Mouse (Mus musculus) thymus, adult 2 months (tissue): ENCODE results near the gene Gm20388. TPM values are rescaled to one million over a fixed set of nuclear protein-coding genes. Genes with fewer than 3 reads are reported as not detected.

Experiments
- DNase-seq: peaks from one replicate; pipeline ENCODE4 v3.0.0; 2021
- H3K27ac ChIP-seq: fragments of 200-500 bp; 2 replicates; pipeline ENCODE4 v1.5.1; 2012; ENCODE audit warnings: low read length, control low read depth; ENCODE audit not compliant: control insufficient read depth, insufficient read depth
- H3K27me3 ChIP-seq: fragments of 200-500 bp; 2 replicates; pipeline ENCODE4 v1.6.1; 2012; ENCODE audit warnings: mild to moderate bottlenecking, low read length, moderate library complexity, mixed read lengths; ENCODE audit not compliant: control insufficient read depth, insufficient read depth
- H3K36me3 ChIP-seq: fragments of 200-500 bp; 2 replicates; pipeline ENCODE4 v1.6.1; 2012; ENCODE audit warnings: mild to moderate bottlenecking, low read length, moderate library complexity; ENCODE audit not compliant: control insufficient read depth, insufficient read depth
- H3K4me1 ChIP-seq: fragments of 200-500 bp; replicated peaks from 2 replicates; pipeline ENCODE4 v1.6.1; 2012; ENCODE audit warnings: low read length; ENCODE audit not compliant: control insufficient read depth, insufficient read depth
- H3K4me3 ChIP-seq: fragments of 200-500 bp; 2 replicates; pipeline ENCODE4 v1.5.1; 2012; ENCODE audit warnings: mild to moderate bottlenecking, low read length, control low read depth, moderate library complexity; ENCODE audit not compliant: control insufficient read depth, insufficient read depth
- CTCF ChIP-seq: fragments of 200-500 bp; IDR thresholded peaks from 2 replicates; pipeline ENCODE4 v1.5.1; 2012; ENCODE audit warnings: mild to moderate bottlenecking, control low read depth, low read length, moderate library complexity, borderline replicate concordance; ENCODE audit not compliant: control insufficient read depth, poor library complexity, insufficient read depth; ENCODE audit errors: extremely low read depth
- POLR2A ChIP-seq: fragments of 200-500 bp; IDR thresholded peaks from 2 replicates; pipeline ENCODE4 v1.6.1; 2012; ENCODE audit warnings: mild to moderate bottlenecking, low read length, control low read depth, moderate library complexity; ENCODE audit not compliant: control insufficient read depth, poor library complexity, insufficient read depth; ENCODE audit errors: extremely low read depth
- WGBS: fragments of 180-500 bp; shearing (Covaris S2); methylation state at CpG from one replicate; pipeline ENCODE4 v1.1.7; 2018; 5-methylcytosine and 5-hydroxymethylcytosine counted together
- polyA plus RNA-seq: library from polyadenylated mRNA; depleted of rRNA; stranded (reverse); fragments of >200 nt; gene quantifications from 2 replicates; pipeline ENCODE4 v1.2.3, GENCODE M21; 2012

Gm20388 gene
- polyA plus RNA-seq, 1 experiment: 103 TPM

DNA sequence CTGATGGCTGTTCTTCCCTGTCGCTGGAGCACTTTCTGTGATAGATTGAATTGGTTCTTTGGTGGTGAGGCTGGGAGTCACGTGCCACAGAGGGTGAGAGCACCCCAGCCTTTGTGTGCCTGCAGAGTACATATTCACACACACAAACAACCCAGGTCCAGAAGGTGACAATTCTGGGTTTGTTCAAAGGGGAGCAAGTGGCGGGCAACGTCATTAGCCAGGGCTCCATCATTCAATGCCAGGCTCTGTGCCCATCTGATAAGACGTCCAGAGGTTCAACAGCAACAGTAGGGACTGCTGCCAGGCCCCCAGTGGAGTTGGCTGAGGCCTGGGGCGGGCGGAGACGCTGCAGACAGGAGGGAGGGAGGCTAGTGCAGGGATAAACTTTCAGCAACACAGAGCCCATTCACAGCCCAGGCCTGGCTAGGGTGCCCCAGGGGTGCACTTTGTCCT is 1253.4 kb downstream of the Gm20388 start:
- no peaks in the 10 kb centered on the region for H3K27me3 ChIP-seq
- H3K36me3 ChIP-seq: no peaks in the 10 kb centered on the region
- H3K4me1 ChIP-seq: no peaks in the 10 kb centered on the region
- DNase-seq: no peak
- TF ChIP-seq POLR2A (no peak), CTCF (no peak)
- WGBS: 68% methylated on average over 8 of the region's 8 CpGs
- no peak overlapping the region for H3K27ac ChIP-seq
- no peak overlapping the region for H3K4me3 ChIP-seq

DNA sequence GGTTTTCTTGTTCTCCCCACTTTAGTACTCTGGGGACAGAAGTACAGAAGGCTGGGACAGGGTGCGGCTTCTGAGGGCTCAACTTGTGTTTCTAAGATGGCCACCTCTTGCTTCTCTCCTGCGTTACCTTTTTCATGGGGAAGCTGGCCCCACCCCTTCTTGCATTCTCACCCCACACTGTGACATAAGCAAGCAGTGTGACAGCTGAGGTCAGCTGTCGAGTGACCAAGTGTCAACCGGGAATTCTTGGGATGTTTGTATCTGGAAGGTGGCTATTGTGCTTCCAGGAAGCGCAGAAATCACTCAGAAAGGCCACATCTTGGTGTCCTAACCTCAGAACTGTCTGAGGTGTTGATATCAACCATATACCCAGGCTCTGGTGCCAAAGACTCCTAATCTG is 1257.4 kb downstream of the Gm20388 start:
- Histone ChIP-seq H3K4me1 (no peaks in the 10 kb centered on the region), H3K4me3 (no peak overlapping the region), H3K27me3 (no peaks in the 10 kb centered on the region; the same call in 1 of the 2 replicates), H3K27ac (no peak overlapping the region), H3K36me3 (no peaks in the 10 kb centered on the region)
- DNase-seq: no peak
- WGBS: 83% methylated on average over 5 of the region's 5 CpGs
- TF ChIP-seq CTCF (no peak), POLR2A (no peak)

- no peaks in the 10 kb centered on the region for H3K4me1 ChIP-seq
- no peak for DNase-seq
- H3K27ac ChIP-seq: no peak overlapping the region
- no peak for TF ChIP-seq POLR2A
- no peak for TF ChIP-seq CTCF
- no peak overlapping the region for H3K4me3 ChIP-seq
- H3K27me3 ChIP-seq: no peaks in the 10 kb centered on the region; the same call in 1 of the 2 replicates
- H3K36me3 ChIP-seq: no peaks in the 10 kb centered on the region
- 68% methylated on average over 7 of the region's 7 CpGs for WGBS
Measured at GRCm38 (mm10) chr8:121170116-121170515, 1259.5 kb downstream of the Gm20388 start.

GRCm38 (mm10) chr8:121170626-121171552 is 1260.2 kb downstream of the Gm20388 start:
- WGBS: 43% methylated on average over 27 of the region's 27 CpGs

GRCm38 (mm10) chr8:121172567-121172966 is 1261.9 kb downstream of the Gm20388 start:
- TF ChIP-seq POLR2A: no peak
- no peak for TF ChIP-seq CTCF
- no peaks in the 10 kb centered on the region for H3K4me1 ChIP-seq

More at GRCm38 (mm10) chr8:121170626-121171552, 1260.2 kb downstream of the Gm20388 start:
- TF ChIP-seq POLR2A (no peak), CTCF (no peak)
- DNase-seq: no peak
- Histone ChIP-seq H3K4me3 (no peak overlapping the region), H3K4me1 (no peaks in the 10 kb centered on the region), H3K27me3 (no peaks in the 10 kb centered on the region; the same call in 1 of the 2 replicates), H3K27ac (no peak overlapping the region), H3K36me3 (no peaks in the 10 kb centered on the region)

GRCm38 (mm10) chr8:121174178-121174577 is 1263.5 kb downstream of the Gm20388 start:
- Histone ChIP-seq H3K27me3 (no peaks in the 10 kb centered on the region; the same call in 1 of the 2 replicates), H3K36me3 (no peaks in the 10 kb centered on the region), H3K27ac (no peak overlapping the region), H3K4me3 (no peak overlapping the region), H3K4me1 (no peaks in the 10 kb centered on the region)
- WGBS: 83% methylated on average over 10 of the region's 10 CpGs
- DNase-seq: no peak
- TF ChIP-seq POLR2A (no peak), CTCF (no peak)

More at GRCm38 (mm10) chr8:121172567-121172966, 1261.9 kb downstream of the Gm20388 start:
- no peaks in the 10 kb centered on the region for H3K36me3 ChIP-seq
- H3K27me3 ChIP-seq: no peaks in the 10 kb centered on the region; the same call in 1 of the 2 replicates
- no peak overlapping the region for H3K4me3 ChIP-seq
- no peak for DNase-seq
- 96% methylated on average over 8 of the region's 8 CpGs for WGBS
- H3K27ac ChIP-seq: no peak overlapping the region
